Mouse (Mus musculus): ENCODE measurements around the gene Rnls.

DNA sequence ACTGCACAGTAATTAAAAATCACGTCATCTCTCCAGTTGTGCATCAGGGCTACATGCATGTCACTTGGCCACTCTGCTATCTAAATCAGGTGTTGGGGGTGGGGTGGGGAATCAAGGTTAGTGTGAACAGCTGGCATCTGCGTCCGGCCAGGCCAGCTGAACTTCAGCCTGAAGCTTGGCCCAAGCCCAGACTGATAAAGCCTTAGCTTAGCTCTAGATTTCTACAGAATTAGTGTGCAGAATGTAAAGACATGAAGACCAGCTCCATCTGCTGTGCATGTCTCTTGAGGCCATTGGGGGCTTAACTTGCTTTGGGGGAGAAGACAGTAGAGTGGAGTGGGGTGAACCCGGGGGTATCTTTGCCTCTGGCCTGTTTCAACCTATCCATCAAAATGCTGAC is 292.1 kb downstream of the Rnls start:
- TF ChIP-seq POLR2A (IDR thresholded peaks at IDR 0.05; ENCODE audit: low read depth, low read length), result no peak
- TF ChIP-seq CTCF (IDR thresholded peaks at IDR 0.05; ENCODE audit: borderline replicate concordance, insufficient read depth, low read length), result no peak

Measured in embryonic fibroblast, embryonic 13.5 days (primary cell).